Mouse (Mus musculus) right cerebral cortex, postnatal 14 days (tissue): ENCODE results near the gene Bglap3.

Source experiments
- DNase-seq: peaks from one replicate; pipeline ENCODE4 v3.0.0; 2022

Bglap3 gene

GRCm38 (mm10) chr3:88334902-88335435 lies 37.6 kb downstream of the Bglap3 start:
- no peak for DNase-seq

GRCm38 (mm10) chr3:88334029-88334658 lies 38.4 kb downstream of the Bglap3 start:
- DNase-seq, result no peak

GRCm38 (mm10) chr3:88331282-88331681 lies 41.3 kb downstream of the Bglap3 start:
- DNase-seq, result no peak

GRCm38 (mm10) chr3:88328956-88329355 lies 43.6 kb downstream of the Bglap3 start:
- DNase-seq, result no peak

- DNase-seq, result peak; percentile 44
Measured at GRCm38 (mm10) chr3:88324951-88325405, 47.6 kb downstream of the Bglap3 start, which contains the start of gene Glmp. TSS of gene Glmp (plus strand) at chr3:88325023.
